Mouse (Mus musculus): ENCODE measurements at regions not wholly inside any gene's neighbourhood (a gene's known extent, or its start where the extent isn't known, plus 50 kb on each side); places are given as distances from the start of the nearest gene placed in this dataset.
A peak's percentile ranks its signal among the peaks of the same experiment; 100 is the strongest.

- Histone ChIP-seq H3K36me3 (ENCODE audit: control insufficient read depth, insufficient read depth, low read length) (no peaks in the 10 kb centered on the region), H3K9ac (ENCODE audit: low read depth, low read length) (no peak overlapping the region), H3K9me3 (ENCODE audit: control insufficient read depth, low read length) (0 out of 2 replicates have a peak, but pooled peaks cover 6% of the 10 kb centered on the region), H3K27me3 (replicated peaks; ENCODE audit: control insufficient read depth, insufficient read depth, low read length) (no peaks in the 10 kb centered on the region), H3K4me1 (ENCODE audit: control insufficient read depth, insufficient read depth, low read length) (peaks cover 29% of the 10 kb centered on the region), H3K4me3 (ENCODE audit: low read depth, low read length) (no peak overlapping the region), H3K27ac (replicated peaks; ENCODE audit: low read depth, low read length) (no peak overlapping the region), H3K4me2 (ENCODE audit: low read depth, low read length) (0 out of 2 replicates have a peak overlapping the region, but pooled peaks have one; percentile 6)
- WGBS = 57% methylated on average over 8 of the region's 8 CpGs
- ATAC-seq (ENCODE audit: low read depth) (no peak), DNase-seq (ENCODE audit: low spot score) (no peak)
These were observed 228.6 kb upstream of the Zfp637 start for GRCm38 (mm10) chr6:117612421-117612820.

GRCm38 (mm10) chr6:117613656-117614350, 227.2 kb upstream of the Zfp637 start:
- Histone ChIP-seq H3K4me3 (ENCODE audit: low read depth, low read length) (no peak overlapping the region), H3K4me2 (ENCODE audit: low read depth, low read length) (no peak overlapping the region), H3K27me3 (replicated peaks; ENCODE audit: control insufficient read depth, insufficient read depth, low read length) (no peaks in the 10 kb centered on the region), H3K9ac (ENCODE audit: low read depth, low read length) (no peak overlapping the region), H3K36me3 (ENCODE audit: control insufficient read depth, insufficient read depth, low read length) (no peaks in the 10 kb centered on the region), H3K27ac (replicated peaks; ENCODE audit: low read depth, low read length) (peak overlapping the region; percentile 46), H3K4me1 (ENCODE audit: control insufficient read depth, insufficient read depth, low read length) (peaks cover 29% of the 10 kb centered on the region), H3K9me3 (ENCODE audit: control insufficient read depth, low read length) (0 out of 2 replicates have a peak, but pooled peaks cover 4% of the 10 kb centered on the region)
- ATAC-seq (ENCODE audit: low read depth) (peak; percentile 58), DNase-seq (ENCODE audit: low spot score) (peak; percentile 85)
- WGBS = 29% methylated on average over 11 of the region's 11 CpGs

- ATAC-seq (ENCODE audit: low read depth) (no peak), DNase-seq (ENCODE audit: low spot score) (no peak)
- H3K4me2 ChIP-seq (ENCODE audit: low read depth, low read length) = no peak overlapping the region
- H3K4me1 ChIP-seq (ENCODE audit: control insufficient read depth, insufficient read depth, low read length) = peaks cover 23% of the 10 kb centered on the region
- H3K27me3 ChIP-seq (replicated peaks; ENCODE audit: control insufficient read depth, insufficient read depth, low read length) = no peaks in the 10 kb centered on the region
- H3K36me3 ChIP-seq (ENCODE audit: control insufficient read depth, insufficient read depth, low read length) = no peaks in the 10 kb centered on the region
- WGBS = 60% methylated on average over 6 of the region's 6 CpGs
- H3K4me3 ChIP-seq (ENCODE audit: low read depth, low read length) = no peak overlapping the region
- 0 out of 2 replicates have a peak, but pooled peaks cover 6% of the 10 kb centered on the region for H3K9me3 ChIP-seq (ENCODE audit: control insufficient read depth, low read length)
- no peak overlapping the region for H3K9ac ChIP-seq (ENCODE audit: low read depth, low read length)
- H3K27ac ChIP-seq (replicated peaks; ENCODE audit: low read depth, low read length) = peak overlapping the region; percentile 46
These were observed 226.6 kb upstream of the Zfp637 start for GRCm38 (mm10) chr6:117614386-117614785.

GRCm38 (mm10) chr6:117617168-117617567, 223.8 kb upstream of the Zfp637 start:
- Histone ChIP-seq H3K9ac (ENCODE audit: low read depth, low read length) (no peak overlapping the region), H3K9me3 (ENCODE audit: control insufficient read depth, low read length) (0 out of 2 replicates have a peak, but pooled peaks cover 6% of the 10 kb centered on the region), H3K4me2 (ENCODE audit: low read depth, low read length) (no peak overlapping the region), H3K4me3 (ENCODE audit: low read depth, low read length) (no peak overlapping the region), H3K27ac (replicated peaks; ENCODE audit: low read depth, low read length) (no peak overlapping the region), H3K4me1 (ENCODE audit: control insufficient read depth, insufficient read depth, low read length) (peaks cover 11% of the 10 kb centered on the region), H3K36me3 (ENCODE audit: control insufficient read depth, insufficient read depth, low read length) (no peaks in the 10 kb centered on the region), H3K27me3 (replicated peaks; ENCODE audit: control insufficient read depth, insufficient read depth, low read length) (no peaks in the 10 kb centered on the region)
- no peak for ATAC-seq (ENCODE audit: low read depth)
- DNase-seq (ENCODE audit: low spot score) = no peak
- WGBS = 75% methylated on average over 6 of the region's 6 CpGs

GRCm38 (mm10) chr6:117617951-117618350, 223.0 kb upstream of the Zfp637 start:
- Histone ChIP-seq H3K36me3 (ENCODE audit: control insufficient read depth, insufficient read depth, low read length) (no peaks in the 10 kb centered on the region), H3K27ac (replicated peaks; ENCODE audit: low read depth, low read length) (no peak overlapping the region), H3K4me2 (ENCODE audit: low read depth, low read length) (no peak overlapping the region), H3K27me3 (replicated peaks; ENCODE audit: control insufficient read depth, insufficient read depth, low read length) (no peaks in the 10 kb centered on the region), H3K4me3 (ENCODE audit: low read depth, low read length) (no peak overlapping the region), H3K9ac (ENCODE audit: low read depth, low read length) (no peak overlapping the region), H3K4me1 (ENCODE audit: control insufficient read depth, insufficient read depth, low read length) (peaks cover 9% of the 10 kb centered on the region), H3K9me3 (ENCODE audit: control insufficient read depth, low read length) (0 out of 2 replicates have a peak, but pooled peaks cover 6% of the 10 kb centered on the region)
- DNase-seq (ENCODE audit: low spot score) (no peak), ATAC-seq (ENCODE audit: low read depth) (no peak)
- WGBS = 61% methylated on average over 4 of the region's 4 CpGs

GRCm38 (mm10) chr6:117619606-117620005, 221.4 kb upstream of the Zfp637 start:
- no peaks in the 10 kb centered on the region for H3K27me3 ChIP-seq (replicated peaks; ENCODE audit: control insufficient read depth, insufficient read depth, low read length)
- DNase-seq (ENCODE audit: low spot score) (no peak), ATAC-seq (ENCODE audit: low read depth) (no peak)
- H3K9me3 ChIP-seq (ENCODE audit: control insufficient read depth, low read length) = 0 out of 2 replicates have a peak, but pooled peaks cover 6% of the 10 kb centered on the region
- no peaks in the 10 kb centered on the region for H3K36me3 ChIP-seq (ENCODE audit: control insufficient read depth, insufficient read depth, low read length)
- H3K4me2 ChIP-seq (ENCODE audit: low read depth, low read length) = no peak overlapping the region
- H3K9ac ChIP-seq (ENCODE audit: low read depth, low read length) = no peak overlapping the region
- WGBS = 70% methylated on average over 2 of the region's 2 CpGs
- H3K27ac ChIP-seq (replicated peaks; ENCODE audit: low read depth, low read length) = no peak overlapping the region
- H3K4me3 ChIP-seq (ENCODE audit: low read depth, low read length) = no peak overlapping the region
- no peaks in the 10 kb centered on the region; the same call in 1 of the 2 replicates for H3K4me1 ChIP-seq (ENCODE audit: control insufficient read depth, insufficient read depth, low read length)

GRCm38 (mm10) chr6:117622446-117622845, 218.5 kb upstream of the Zfp637 start:
- no peak for ATAC-seq (ENCODE audit: low read depth)
- no peaks in the 10 kb centered on the region; the same call in 1 of the 2 replicates for H3K4me1 ChIP-seq (ENCODE audit: control insufficient read depth, insufficient read depth, low read length)
- H3K36me3 ChIP-seq (ENCODE audit: control insufficient read depth, insufficient read depth, low read length) = no peaks in the 10 kb centered on the region
- 76% methylated on average over 6 of the region's 6 CpGs for WGBS
- no peak for DNase-seq (ENCODE audit: low spot score)
- no peak overlapping the region for H3K27ac ChIP-seq (replicated peaks; ENCODE audit: low read depth, low read length)
- 0 out of 2 replicates have a peak, but pooled peaks cover 6% of the 10 kb centered on the region for H3K9me3 ChIP-seq (ENCODE audit: control insufficient read depth, low read length)
- H3K27me3 ChIP-seq (replicated peaks; ENCODE audit: control insufficient read depth, insufficient read depth, low read length) = no peaks in the 10 kb centered on the region
- H3K4me2 ChIP-seq (ENCODE audit: low read depth, low read length) = no peak overlapping the region
- no peak overlapping the region for H3K9ac ChIP-seq (ENCODE audit: low read depth, low read length)
- H3K4me3 ChIP-seq (ENCODE audit: low read depth, low read length) = no peak overlapping the region

- Histone ChIP-seq H3K4me1 (ENCODE audit: control insufficient read depth, insufficient read depth, low read length) (no peaks in the 10 kb centered on the region; the same call in 1 of the 2 replicates), H3K27me3 (replicated peaks; ENCODE audit: control insufficient read depth, insufficient read depth, low read length) (no peaks in the 10 kb centered on the region), H3K36me3 (ENCODE audit: control insufficient read depth, insufficient read depth, low read length) (no peaks in the 10 kb centered on the region), H3K9me3 (ENCODE audit: control insufficient read depth, low read length) (0 out of 2 replicates have a peak, but pooled peaks cover 6% of the 10 kb centered on the region), H3K4me3 (ENCODE audit: low read depth, low read length) (no peak overlapping the region), H3K9ac (ENCODE audit: low read depth, low read length) (no peak overlapping the region), H3K4me2 (ENCODE audit: low read depth, low read length) (no peak overlapping the region), H3K27ac (replicated peaks; ENCODE audit: low read depth, low read length) (no peak overlapping the region)
- ATAC-seq (ENCODE audit: low read depth) (no peak), DNase-seq (ENCODE audit: low spot score) (no peak)
These were observed 218.0 kb upstream of the Zfp637 start for GRCm38 (mm10) chr6:117622946-117623345.

GRCm38 (mm10) chr6:117625716-117626115, 215.3 kb upstream of the Zfp637 start:
- ATAC-seq (ENCODE audit: low read depth) (no peak), DNase-seq (ENCODE audit: low spot score) (no peak)
- Histone ChIP-seq H3K9ac (ENCODE audit: low read depth, low read length) (no peak overlapping the region), H3K4me2 (ENCODE audit: low read depth, low read length) (no peak overlapping the region), H3K27me3 (replicated peaks; ENCODE audit: control insufficient read depth, insufficient read depth, low read length) (no peaks in the 10 kb centered on the region), H3K36me3 (ENCODE audit: control insufficient read depth, insufficient read depth, low read length) (no peaks in the 10 kb centered on the region), H3K27ac (replicated peaks; ENCODE audit: low read depth, low read length) (no peak overlapping the region), H3K9me3 (ENCODE audit: control insufficient read depth, low read length) (no peaks in the 10 kb centered on the region), H3K4me1 (ENCODE audit: control insufficient read depth, insufficient read depth, low read length) (no peaks in the 10 kb centered on the region), H3K4me3 (ENCODE audit: low read depth, low read length) (no peak overlapping the region)
- 50% methylated on average over 5 of the region's 5 CpGs for WGBS
